Mouse (Mus musculus) left cerebral cortex, adult 8-10 months (tissue): Measurements from ENCODE around the gene H2al1k. TPM values are rescaled to one million over a fixed set of nuclear protein-coding genes. Genes with fewer than 3 reads are reported as not detected.
"Not testable (repeated sequence)": the region's sequence is repeated elsewhere in the genome, so short reads cannot be mapped to it uniquely, and the experiment has no call there.

Experiments used
- DNase-seq, 2 experiments: peaks; one replicate each; pipeline ENCODE4 v3.0.0; 2022; ENCODE audit warnings: low spot score in 2 of 2
- total RNA-seq, 4 experiments: library from RNA; stranded (reverse); gene quantifications; 2 replicates each; pipeline ENCODE4 v1.2.4; 2022

H2al1k gene
- 1 to 10 TPM in 1 of 4 experiments, not detected in 3; 1.2 TPM for total RNA-seq

DNA sequence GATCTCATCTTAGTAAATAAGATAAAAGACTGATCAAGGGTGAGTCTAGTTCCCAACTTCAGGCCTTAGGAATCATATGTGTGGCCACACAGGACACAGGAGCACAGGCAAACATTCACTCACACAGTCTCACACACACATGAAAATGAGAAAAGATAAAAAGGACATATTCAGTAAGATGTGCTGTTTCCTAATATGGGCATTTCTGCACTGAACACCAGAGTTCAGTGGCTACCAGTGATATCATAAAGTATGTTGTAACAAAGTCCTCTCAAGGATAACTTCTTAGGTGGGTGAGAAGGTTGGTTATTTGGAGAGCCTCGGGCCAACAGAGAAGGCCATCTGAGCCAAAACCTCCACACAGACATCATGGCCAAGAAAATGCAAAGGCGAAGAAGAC is at the start of gene H2al1k:
Gene H2al1k, plus strand, starts transcription at position 301 of the 400 bp plus-strand sequence.
- not testable (repeated sequence) for DNase-seq

DNA sequence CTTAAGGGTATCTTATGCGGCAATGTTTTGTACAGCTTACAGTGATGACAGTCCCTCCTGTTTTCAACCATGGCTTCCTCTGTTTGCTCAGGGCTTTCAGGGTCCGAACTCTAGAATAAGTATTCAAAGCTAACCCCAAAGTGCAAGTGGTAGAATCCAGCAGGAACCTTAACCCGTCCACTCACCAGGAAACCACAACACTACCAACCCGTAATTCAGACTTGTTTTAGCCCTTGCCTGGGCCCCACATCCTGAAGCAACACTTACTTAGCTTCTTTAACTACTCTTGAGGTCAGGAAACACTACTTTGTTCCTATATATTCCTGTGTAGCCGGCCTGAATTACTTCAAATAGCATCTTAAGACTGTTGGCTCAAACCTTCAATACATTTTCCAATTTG is 47.6 kb upstream of the H2al1k start:
- no peak for DNase-seq

DNA sequence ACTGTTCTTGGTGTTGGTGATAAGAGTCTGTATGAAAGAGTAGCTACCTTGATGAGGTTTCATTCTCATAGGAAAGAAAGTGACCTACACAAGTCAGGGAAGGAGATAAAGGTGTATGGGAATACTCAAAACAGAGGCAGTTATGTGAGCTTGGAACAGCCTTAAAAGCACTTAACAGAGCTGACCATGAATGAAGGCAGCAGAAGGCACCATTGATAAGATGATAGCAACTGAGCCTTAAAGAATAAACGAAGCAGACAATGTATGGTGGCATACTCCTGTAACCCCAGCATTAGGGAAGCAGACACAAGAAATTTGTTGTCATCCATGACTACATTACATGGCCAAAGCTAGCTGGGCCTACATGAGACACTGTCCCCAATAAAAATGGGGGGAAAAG is 47.0 kb upstream of the H2al1k start:
- no peak for DNase-seq

DNA sequence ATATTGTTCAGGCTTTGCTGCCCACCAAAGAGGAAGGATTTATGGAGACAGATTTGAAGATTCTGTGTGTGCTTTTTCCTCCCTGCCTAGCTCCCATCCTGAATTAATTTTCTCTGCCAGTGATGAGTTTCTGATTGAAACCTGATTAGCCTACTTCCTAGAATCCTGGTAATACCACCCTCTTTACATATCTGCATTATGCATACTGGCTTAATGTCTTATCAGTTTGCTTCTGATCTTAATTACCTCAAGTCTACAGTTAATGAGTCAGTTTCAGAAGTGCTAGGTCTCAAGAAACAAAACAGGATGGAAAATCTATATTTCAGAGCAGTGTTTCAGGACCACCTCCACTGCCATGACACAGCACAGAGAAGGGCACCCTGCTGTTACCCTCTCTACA is 34.0 kb upstream of the H2al1k start:
- DNase-seq, result not testable (repeated sequence)

DNA sequence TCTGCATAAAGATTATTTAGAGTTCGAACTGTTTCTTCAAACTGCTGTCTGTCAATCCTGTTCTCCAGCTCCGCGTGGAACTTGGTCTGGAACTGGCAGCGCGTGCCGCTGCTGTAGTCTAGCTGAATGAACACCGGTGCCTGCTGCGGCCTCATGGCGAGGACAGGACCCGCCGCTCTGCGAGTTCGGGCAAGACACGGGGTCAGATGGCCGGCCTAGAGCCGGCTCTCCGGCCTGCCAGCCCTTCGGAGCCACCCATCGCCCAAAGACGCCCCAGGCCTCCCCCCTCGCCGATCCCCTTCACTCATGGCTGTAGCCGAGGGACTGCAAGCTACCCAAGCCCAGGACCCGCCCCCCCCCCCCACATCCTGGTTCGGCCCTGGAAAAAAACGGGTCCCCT is 22.5 kb upstream of the H2al1k start:
- DNase-seq, result not testable (repeated sequence)

DNA sequence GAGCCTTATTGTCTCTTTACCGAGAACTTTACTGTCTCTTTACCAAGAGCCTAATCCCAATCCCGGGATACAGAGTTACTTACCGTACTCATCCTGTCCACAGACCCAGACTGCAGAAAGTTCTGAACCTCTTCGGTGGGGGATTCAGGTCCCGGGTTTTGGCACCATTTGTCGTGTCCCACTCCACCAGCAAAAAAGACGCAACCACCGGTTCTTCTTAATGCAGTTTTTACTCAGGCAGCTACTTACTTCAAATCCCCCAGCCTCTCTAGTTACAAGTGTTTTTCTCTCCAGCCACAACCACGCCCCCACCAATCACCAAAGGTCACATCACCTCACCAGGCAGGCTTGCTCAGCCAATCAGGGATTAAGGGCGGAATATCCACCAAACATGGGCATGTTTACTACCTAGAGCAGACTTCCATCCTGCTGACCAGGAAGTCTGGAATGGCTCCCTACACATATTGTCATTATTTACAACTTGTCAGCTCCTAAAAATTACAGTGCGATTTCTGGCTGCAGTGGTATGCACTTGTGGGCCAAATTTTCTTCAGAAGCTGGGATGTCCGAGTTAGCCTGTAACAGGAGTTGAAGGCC is 18.0 kb upstream of the H2al1k start:
- DNase-seq, result not testable (repeated sequence)

DNA sequence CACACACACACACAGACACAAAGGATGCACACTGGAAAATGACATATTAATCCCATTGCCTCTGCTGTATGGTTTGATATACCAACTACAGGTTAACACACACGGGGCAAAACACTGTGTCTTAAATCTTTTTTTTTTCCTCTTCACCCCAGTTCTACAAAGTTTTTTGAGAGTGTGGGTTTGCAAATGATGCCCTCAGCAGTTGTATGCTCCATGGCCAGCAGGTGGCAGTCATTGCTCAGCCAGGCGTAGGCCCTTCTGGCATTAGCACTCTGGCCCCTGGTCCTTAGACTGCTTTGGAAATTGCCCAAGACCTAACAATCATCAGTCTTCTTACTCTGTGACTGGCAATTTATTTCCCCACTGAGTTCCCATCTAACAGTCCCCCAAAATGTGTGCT is 17.4 kb upstream of the H2al1k start:
- DNase-seq, result not testable (repeated sequence)

DNA sequence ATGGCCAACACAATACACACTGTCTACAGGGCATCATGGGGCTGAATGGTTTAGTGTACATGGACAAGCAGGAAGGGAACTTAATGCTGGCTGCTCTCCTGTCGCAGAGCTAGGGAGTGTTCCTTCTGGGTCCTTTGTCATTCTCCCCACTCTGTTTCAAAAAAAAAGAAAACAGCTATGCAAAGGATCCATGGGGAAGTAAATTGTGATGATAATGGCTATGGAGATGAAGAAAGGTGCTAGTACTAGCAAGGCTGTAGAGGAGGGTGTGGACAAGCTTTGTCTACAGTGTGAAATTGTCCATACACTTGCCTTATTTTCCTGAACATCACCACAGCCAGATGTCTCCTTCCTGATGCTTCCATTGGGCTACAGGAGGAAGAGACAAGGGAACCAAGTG is 15.4 kb upstream of the H2al1k start:
- DNase-seq, result not testable (repeated sequence)

DNA sequence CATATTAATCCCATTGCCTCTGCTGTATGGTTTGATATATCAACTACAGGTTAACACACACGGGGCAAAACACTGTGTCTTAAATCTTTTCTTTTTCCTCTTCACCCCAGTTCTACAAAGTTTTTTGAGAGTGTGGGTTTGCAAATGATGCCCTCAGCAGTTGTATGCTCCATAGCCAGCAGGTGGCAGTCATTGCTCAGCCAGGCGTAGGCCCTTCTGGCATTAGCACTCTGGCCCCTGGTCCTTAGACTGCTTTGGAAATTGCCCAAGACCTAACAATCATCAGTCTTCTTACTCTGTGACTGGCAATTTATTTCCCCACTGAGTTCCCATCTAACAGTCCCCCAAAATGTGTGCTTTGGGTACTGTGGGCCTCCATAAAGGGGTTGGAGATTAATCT is 23.6 kb downstream of the H2al1k start:
- DNase-seq, result not testable (repeated sequence)

DNA sequence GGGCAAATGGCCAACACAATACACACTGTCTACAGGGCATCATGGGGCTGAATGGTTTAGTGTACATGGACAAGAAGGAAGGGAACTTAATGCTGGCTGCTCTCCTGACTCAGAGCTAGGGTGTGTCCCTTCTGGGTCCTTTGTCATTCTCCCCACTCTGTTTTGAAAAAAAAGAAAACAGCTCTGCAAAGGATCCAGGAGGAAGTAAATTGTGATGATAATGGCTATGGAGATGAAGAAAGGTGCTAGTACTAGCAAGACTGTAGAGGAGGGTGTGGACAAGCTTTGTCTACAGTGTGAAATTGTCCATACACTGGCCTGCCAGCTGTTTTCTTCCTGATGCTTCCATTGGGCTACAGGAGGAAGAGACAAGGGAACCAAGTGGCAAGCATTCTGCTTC is 25.5 kb downstream of the H2al1k start:
- not testable (repeated sequence) for DNase-seq

Other genes starting within 250 kb of the H2al1k start
- gene 4930402K13Rik, start 246.1 kb upstream of the H2al1k start, total RNA-seq, result not detected
- gene Lancl3, start 150.7 kb upstream of the H2al1k start, total RNA-seq, result 1 to 10 TPM; 5.5 to 7.1 (median 6.4) TPM
- not detected for gene Gm14862, start 93.7 kb upstream of the H2al1k start, total RNA-seq
- 10 to 100 TPM; 11.4 to 16.7 (median 14.8) TPM for gene Xk, start 77.9 kb upstream of the H2al1k start, total RNA-seq
- gene H2al1m, start 66.9 kb upstream of the H2al1k start, total RNA-seq, result under 1 TPM in 2 of 4 experiments, not detected in 2; 0.81 to 0.98 TPM
- gene Cybb, start 137.1 kb downstream of the H2al1k start, total RNA-seq, result 1 to 10 TPM in 2 of 4 experiments, under 1 TPM in 2; 0.87 to 3.0 (median 1.9) TPM
- not detected for gene H2al1o, start 221.8 kb downstream of the H2al1k start, total RNA-seq